Mouse (Mus musculus) E14TG2a.4 (cell line): Measurements from ENCODE around the gene Zfand3.

Experiments used
- CTCF ChIP-seq: conservative IDR thresholded peaks from 2 replicates; pipeline ENCODE4 v1.5.1; 2014; ENCODE audit warnings: low read length
- NANOG ChIP-seq: IDR thresholded peaks from 2 replicates; pipeline ENCODE4 v1.6.1; 2014; ENCODE audit warnings: borderline replicate concordance, low read length, mixed read lengths
- POU5F1 ChIP-seq: IDR thresholded peaks from 2 replicates; pipeline ENCODE4 v1.6.1; 2014; ENCODE audit warnings: low read length, borderline replicate concordance

GRCm38 (mm10) chr17:30212647-30213046, 208.1 kb downstream of the Zfand3 start:
- TF ChIP-seq CTCF (no peak), POU5F1 (no peak), NANOG (no peak)
